Mouse (Mus musculus): ENCODE measurements at regions not wholly inside any gene's neighbourhood (a gene's known extent, or its start where the extent isn't known, plus 50 kb on each side); places are given as distances from the start of the nearest gene placed in this dataset.
A peak's percentile ranks its signal among the peaks of the same experiment; 100 is the strongest.
"Not testable (repeated sequence)": the region's sequence is repeated elsewhere in the genome, so short reads cannot be mapped to it uniquely, and the experiment has no call there.

DNA sequence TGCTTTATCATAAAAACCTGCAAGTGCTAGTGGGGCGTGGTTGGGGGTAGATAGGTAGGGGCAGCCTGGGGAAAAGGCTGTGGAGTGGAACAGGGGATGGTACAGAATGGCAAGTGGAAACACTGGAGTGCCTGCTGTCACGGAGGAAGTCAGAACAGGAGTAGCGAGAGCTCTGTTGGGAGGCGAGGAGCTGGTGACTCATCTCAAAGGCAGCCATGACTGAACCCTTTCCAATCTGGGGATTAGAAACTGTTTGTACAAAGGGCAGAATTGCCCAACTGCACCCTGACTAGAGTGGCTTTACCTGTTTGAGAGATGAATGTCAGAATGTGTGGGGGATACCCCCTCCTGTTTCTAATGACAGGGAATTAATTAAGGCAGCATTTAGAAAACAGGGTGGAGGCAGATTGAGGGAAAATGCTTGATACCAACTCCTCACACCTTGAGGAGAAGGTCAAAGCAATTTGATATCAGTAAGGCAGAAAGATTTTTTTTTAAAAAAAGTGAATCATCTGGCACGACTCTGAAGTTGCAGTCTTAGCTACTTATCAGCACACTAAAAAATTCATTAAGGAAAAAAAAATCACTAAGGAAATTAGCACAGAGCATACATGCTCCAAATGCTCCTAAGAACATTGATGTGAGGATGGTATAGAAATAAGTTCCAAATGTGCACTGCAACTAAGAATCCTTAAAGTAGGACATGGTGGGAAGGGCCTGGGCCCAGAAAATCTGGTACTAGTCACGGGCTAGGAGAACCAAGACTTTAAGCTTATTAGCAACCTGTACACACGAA, 54.7 kb upstream of the Usp25 start:
- no peak for DNase-seq (ENCODE audit: low spot score in 2 of 2)

DNA sequence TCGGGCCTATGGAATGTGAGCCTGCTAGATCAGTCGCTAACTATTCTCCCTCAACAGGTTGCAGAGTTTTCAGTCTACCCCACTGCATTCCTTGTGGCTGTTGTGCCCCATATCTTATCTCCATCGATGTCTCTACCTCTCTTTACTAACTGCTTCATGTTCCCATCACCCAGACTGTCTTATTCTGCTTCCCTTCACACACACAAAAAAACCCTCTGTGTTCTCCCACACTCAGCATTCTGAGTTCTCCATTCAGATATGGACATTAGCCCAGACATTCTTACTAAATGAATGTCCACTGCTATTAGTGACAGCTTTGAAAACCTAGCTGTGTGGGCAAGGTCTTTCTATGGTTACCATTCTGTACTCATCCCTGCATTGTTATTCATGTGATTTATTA, 56.0 kb upstream of the Usp25 start:
- DNase-seq (ENCODE audit: low spot score in 2 of 2) = no peak

GRCm38 (mm10) chr16:76957090-76957489, 56.4 kb upstream of the Usp25 start:
- no peak for DNase-seq (ENCODE audit: low spot score in 2 of 2)

DNA sequence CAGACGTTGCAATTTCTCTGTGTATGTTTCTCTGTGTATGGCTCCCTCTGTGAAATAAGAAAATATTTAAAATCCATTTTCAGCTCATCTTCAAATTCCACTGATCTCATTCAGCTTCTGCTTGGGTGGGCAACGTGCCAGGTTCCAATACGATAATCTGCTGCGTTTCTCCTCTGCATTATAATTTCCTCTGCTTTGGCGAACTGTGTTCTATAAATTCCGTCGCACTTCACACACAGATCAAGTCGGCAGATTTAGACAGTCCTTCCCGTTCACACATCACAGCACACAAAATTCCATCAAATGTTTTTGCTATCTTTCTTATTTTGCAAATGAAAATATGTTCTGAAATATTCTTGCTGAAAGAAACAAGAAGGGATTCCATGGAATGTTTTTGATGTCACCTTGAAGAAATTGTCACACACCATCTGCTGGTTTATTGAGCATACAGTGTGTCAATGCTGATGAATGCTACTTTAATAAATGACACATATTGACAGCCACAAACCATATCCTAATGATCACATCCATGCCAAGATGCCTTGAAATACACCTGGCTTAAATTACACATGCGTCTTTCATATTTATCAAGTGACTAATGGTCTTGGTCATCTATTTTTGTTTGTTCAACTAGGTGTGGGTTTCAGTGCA, 62.5 kb upstream of the Usp25 start:
- no peak for DNase-seq (ENCODE audit: low spot score in 2 of 2)

DNA sequence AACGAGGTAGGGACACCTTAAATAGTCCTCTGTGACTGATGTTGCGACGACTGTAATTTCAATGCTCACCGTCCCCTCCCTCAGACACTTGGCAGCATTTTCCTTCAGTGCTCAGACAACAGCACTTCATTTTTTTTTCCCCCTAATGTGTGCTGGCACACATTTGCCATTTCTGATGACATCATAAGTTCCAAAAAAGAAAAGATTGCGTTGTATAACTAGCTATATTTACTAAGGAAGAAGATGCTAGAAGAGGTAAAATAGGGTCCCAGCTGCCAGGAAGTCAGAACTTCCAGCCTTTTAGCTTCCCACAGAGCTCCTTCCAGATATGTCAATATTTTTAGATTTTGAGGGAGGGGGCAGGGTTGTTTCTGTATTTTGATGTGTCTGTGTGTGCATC, 66.5 kb upstream of the Usp25 start:
- no peak for DNase-seq (ENCODE audit: low spot score in 2 of 2)

- DNase-seq (ENCODE audit: low spot score in 2 of 2) = no peak
Observed at GRCm38 (mm10) chr16:76938128-76938527, 75.4 kb upstream of the Usp25 start.

- no peak for DNase-seq (ENCODE audit: low spot score in 2 of 2)
Observed at GRCm38 (mm10) chr16:76927901-76928300, 85.6 kb upstream of the Usp25 start.

- DNase-seq (ENCODE audit: low spot score in 2 of 2) = not testable (repeated sequence)
Observed at GRCm38 (mm10) chr16:76920137-76920536, 93.4 kb upstream of the Usp25 start.

GRCm38 (mm10) chr16:76918598-76918997, 94.9 kb upstream of the Usp25 start:
- DNase-seq (ENCODE audit: low spot score in 2 of 2) = no peak

DNA sequence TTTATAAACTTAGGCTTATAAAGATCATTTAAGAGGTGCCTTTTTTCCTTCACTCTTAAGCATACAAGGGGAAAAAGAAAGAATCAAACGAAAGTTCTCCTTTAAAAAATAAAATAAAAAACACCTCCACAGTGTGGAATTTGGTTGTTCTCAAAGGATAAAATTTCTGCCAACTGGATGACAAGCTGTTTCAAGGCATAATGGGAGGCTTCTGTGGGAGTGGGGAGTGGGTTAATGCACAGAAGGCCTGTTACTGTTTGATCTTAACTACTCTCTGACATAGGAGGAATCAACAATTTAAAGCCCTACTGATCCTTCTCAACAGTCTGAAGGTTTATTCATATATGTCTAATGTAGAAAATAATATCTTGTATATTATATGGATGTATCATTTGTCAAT, 99.2 kb upstream of the Usp25 start:
- DNase-seq (ENCODE audit: low spot score in 2 of 2) = no peak

DNA sequence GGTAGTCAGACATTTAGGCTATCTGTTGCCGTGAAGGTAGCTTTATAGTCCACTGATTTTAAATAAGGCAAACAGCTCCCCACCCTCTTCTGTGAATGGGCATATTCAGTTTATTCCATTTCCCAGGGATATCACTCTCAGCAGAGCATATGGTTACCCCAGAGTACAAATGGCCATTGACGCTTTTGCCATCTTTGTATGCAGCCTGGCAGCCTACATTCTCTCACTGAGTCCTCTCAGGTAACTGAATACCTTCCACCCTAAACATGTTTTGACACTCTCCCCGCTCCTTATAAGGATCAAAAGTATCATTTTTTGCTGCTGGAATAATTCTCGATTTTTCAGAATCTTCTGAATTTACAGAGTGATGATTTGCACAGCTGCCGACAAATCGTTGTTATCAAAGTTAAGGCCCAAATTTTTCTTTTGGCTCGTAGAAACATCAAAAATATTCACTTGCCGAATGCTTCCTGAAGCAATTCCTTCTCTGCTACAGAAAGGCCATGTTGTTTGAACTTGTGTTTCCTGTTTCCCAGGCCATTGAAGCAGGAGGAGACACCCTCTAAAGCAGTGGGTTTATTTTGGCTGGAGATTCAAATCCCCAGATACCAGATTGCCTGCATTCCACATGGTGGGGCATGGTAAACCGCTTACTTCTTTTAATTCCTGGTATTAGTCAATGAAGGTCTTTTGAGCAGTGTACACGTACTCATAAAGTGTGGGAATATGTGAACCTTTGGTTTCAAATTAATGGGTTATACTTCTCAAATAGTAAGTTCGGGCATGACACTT, 108.1 kb upstream of the Usp25 start:
- DNase-seq (ENCODE audit: low spot score in 2 of 2) = no peak

DNA sequence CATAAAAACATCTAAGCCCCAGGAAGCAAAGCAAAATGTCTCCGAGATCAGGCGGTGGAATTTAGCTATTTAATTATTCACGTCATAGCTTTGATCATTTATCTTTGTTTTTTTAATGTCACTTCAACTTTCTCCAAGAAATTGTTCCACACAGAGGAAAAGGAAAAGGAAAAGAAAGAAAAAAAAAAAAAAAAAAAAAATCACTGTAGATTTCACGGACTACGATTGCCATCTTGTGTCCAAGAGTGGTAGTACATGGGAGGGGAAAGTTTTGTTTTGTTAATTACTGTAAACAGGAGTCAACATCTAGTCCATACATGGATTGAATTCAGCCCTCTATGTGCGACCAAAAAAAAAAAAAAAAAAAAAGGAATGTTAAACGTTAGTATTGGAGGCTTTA, 114.4 kb upstream of the Usp25 start:
- DNase-seq (ENCODE audit: low spot score in 2 of 2) = peak in 1 of 2 experiments; percentile 20

DNA sequence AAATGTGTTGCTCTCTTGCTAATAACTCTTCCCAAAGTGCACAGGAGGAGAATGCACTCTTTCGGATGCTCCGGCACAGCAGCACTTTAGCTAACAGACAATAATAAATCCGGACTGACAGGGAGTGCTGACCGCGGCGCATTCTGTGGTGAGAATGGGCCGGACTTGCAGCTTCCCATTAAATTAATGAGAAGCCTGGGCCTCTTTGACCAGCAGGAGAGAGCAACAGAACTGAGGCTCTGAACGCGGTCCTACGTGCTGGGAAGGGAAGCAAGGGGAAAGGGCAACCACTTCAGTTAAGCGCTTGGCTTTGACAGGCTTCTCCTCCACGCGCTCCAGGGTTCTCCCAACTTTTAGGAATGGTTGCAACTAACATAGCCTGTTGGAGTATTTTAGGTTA, 117.2 kb upstream of the Usp25 start:
- DNase-seq (ENCODE audit: low spot score in 2 of 2) = no peak

GRCm38 (mm10) chr16:76895781-76896180, 117.7 kb upstream of the Usp25 start:
- no peak for DNase-seq (ENCODE audit: low spot score in 2 of 2)

DNA sequence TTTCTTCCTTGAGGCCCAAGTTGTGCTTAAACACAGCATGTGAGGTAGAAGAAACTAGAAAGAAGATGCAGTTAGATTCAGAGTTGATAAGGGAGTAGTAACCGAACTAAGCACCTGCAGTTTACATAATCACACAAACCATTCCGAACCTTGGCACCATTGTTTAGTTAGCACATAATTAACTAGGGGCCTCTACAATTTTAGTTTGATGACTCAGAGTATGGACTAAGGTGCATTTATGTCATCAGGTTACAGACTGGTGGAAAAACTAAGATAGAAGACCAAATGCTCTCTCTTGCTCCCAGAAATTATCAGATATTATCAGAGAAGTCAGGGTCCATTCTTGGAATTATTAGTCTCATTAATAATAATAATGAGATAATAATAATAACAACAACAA, 134.9 kb upstream of the Usp25 start:
- DNase-seq (ENCODE audit: low spot score in 2 of 2) = no peak

DNA sequence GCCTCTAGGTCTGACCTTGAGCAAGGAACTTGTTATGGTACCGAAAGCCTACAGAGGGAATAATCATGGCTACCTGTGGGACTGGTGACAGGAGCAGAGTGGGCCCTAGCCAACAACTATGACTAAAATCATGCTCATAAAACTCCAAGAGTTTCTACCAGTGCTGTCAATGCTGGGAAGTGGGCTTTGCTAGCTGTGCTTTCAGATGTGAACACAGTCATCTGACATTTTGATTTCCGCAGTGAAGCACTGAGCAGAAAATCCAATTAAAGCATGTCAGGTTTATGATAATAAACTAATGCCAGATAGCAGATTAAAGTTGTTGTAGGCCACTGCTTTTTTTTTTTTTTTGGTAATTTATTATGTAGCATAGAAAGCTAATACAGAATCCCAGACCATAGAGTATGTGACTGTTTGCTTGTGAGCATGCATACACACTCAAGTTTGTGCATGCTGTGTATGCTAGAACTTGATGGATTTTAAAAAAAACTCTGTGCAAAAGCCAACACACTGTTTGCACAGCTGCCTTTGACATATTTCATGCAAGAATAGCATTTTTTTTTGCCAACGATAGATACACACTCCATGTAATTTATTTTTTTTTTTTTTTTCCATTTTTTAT, 138.0 kb upstream of the Usp25 start:
- no peak for DNase-seq (ENCODE audit: low spot score in 2 of 2)

DNA sequence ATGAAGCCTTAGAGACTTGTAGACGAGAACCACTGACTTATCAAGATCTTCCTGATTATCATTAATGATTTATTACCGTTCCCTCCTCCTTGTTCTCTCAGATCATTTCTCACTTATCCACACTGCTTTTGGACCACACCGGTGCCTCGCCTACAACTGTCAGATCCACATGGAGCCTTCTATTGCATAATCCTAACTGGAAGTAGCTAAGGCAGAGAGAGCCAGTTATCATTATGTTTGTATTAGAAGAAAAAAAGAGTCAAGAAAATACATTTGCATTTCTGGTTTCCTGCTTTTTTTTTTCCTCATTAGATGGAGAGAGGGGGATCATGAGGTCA, 147.1 kb upstream of the Usp25 start:
- DNase-seq (ENCODE audit: low spot score in 2 of 2) = no peak

GRCm38 (mm10) chr16:76865731-76866464, 147.6 kb upstream of the Usp25 start:
- no peak for DNase-seq (ENCODE audit: low spot score in 2 of 2)

DNA sequence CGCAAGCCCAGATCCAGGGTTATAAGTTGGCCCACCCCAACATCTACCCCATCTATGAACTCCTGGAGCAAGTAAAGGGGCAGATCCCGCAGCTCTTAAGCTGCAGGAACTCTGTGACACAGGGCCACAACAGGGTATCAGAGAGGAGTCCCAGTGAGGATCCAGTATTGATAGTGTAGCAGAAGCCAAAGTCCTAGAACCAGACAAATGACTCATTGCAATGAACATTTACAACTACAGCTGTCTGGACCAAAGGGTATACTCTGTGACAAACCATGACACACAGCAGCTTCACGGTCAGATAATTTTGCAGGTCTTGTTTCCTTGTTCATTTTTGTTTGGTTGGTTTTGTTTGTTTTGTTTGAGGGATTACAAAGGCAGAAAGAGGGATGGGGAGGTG, 149.1 kb upstream of the Usp25 start:
- DNase-seq (ENCODE audit: low spot score in 2 of 2) = no peak

DNA sequence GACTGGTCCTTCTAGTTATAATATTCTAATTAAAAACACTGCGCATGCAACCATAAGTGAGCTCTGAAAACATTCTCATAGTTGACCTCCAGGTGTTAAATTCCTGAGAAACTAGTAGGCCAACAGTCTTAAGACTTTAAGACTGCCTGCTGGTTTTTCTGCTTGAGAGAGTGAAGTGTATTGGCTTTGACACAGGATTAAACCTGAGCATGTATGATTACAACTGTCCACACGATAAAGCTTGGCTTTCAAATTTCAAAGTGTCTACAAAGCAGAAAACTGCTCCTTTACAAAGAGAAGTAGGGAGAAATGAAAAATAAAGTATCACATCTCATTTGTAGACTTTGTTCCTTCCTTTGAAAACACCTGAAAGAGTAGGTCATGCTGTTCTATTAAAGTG, 157.7 kb upstream of the Usp25 start:
- DNase-seq (ENCODE audit: low spot score in 2 of 2) = no peak

DNA sequence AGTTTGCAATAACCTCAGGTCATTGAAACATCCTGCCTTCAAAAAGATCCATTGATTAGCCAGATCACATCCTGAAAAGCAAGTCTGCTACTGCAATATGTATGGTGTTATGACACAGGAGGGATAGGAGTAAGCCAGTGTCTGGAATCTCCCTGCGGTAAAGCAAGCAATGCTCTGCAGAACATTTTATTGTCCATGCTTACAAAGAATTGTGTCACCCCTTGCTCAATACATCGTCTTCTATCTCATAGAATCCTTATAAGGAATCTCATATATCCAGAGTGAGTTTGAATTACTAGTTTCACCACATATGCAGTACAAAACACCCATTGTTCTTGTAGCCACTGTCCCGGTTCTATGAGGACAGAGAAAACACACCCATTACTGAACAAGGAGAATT, 162.1 kb upstream of the Usp25 start:
- DNase-seq (ENCODE audit: low spot score in 2 of 2) = no peak

- no peak for DNase-seq (ENCODE audit: low spot score in 2 of 2)
Observed at GRCm38 (mm10) chr16:76837450-76837849, 176.1 kb upstream of the Usp25 start.
